Mouse (Mus musculus): ENCODE measurements around the gene Cd160. TPM values are rescaled to one million over a fixed set of nuclear protein-coding genes. Genes with fewer than 3 reads are reported as not detected.

Gene Cd160
- total and polyA plus RNA-seq, 3 experiments: 0.04 to 0.32 TPM; not detected in 1

GRCm38 (mm10) chr3:96869091-96869490 lies 39.9 kb upstream of the Cd160 start:
- no peaks in the 10 kb centered on the region for H3K27me3 ChIP-seq (ENCODE audit: control insufficient read depth in 1 of 2, insufficient read depth in 2 of 2, low read length in 2 of 2)
- H3K36me3 ChIP-seq (ENCODE audit: control insufficient read depth in 1 of 2, insufficient read depth in 2 of 2, low read length in 2 of 2): peaks cover 0 to 24% of the 10 kb centered on the region in 2 experiments; a peak in 2 of 4 replicates
- no peak overlapping the region for H3K4me3 ChIP-seq (ENCODE audit: control insufficient read depth in 1 of 2, insufficient read depth in 1 of 2, low read depth in 2 of 2, low read length in 2 of 2)
- H3K4me1 ChIP-seq (ENCODE audit: control insufficient read depth in 1 of 2, insufficient read depth in 2 of 2, low read length in 2 of 2): no peaks in the 10 kb centered on the region
- H3K9me3 ChIP-seq (replicated peaks; ENCODE audit: insufficient read depth, low read length): no peaks in the 10 kb centered on the region
- DNase-seq (ENCODE audit: low read depth, low spot score): no peak
- no peak overlapping the region for H3K9ac ChIP-seq (ENCODE audit: control insufficient read depth, low read depth, low read length, poor library complexity, severe bottlenecking)
- no peaks in the 10 kb centered on the region for H3K79me2 ChIP-seq (ENCODE audit: control insufficient read depth, insufficient read depth, low read length, poor library complexity)
- no peak overlapping the region for H3K27ac ChIP-seq (ENCODE audit: control insufficient read depth, low read depth, low read length)
- no peak for TF ChIP-seq MAX (IDR thresholded peaks at IDR 0.05; ENCODE audit: low read length)
- TF ChIP-seq GATA1 (IDR thresholded peaks at IDR 0.05; ENCODE audit: low read depth, low read length): no peak
- TF ChIP-seq SMC3 (IDR thresholded peaks at IDR 0.05; ENCODE audit: low read depth, low read length): no peak
- no peak for TF ChIP-seq ZNF384 (IDR thresholded peaks at IDR 0.05; ENCODE audit: low read depth, low read length)
- TF ChIP-seq NRF1 (IDR thresholded peaks at IDR 0.05; ENCODE audit: insufficient read depth, low read depth, low read length, poor library complexity, severe bottlenecking): no peak
- TF ChIP-seq ETS1 (IDR thresholded peaks at IDR 0.05; ENCODE audit: low read depth, low read length): no peak
- no peak for TF ChIP-seq ZKSCAN1 (IDR thresholded peaks at IDR 0.05; ENCODE audit: low read depth, low read length)
- no peak for TF ChIP-seq POLR2AphosphoS5 (IDR thresholded peaks at IDR 0.05; ENCODE audit: borderline replicate concordance, low read depth, low read length)
- no peak for TF ChIP-seq HCFC1 (IDR thresholded peaks at IDR 0.05; ENCODE audit: low read depth, low read length)
- no peak for TF ChIP-seq TCF12 (IDR thresholded peaks at IDR 0.05; ENCODE audit: low read depth, low read length)
- no peak for TF ChIP-seq CTCF (IDR thresholded peaks at IDR 0.05 in 2 of 3, conservative IDR thresholded peaks at IDR 0.05 in 1 of 3; ENCODE audit: control insufficient read depth in 1 of 3, insufficient read depth in 1 of 3, low read depth in 2 of 3, low read length in 3 of 3, poor library complexity in 1 of 3, severe bottlenecking in 1 of 3)

DNA sequence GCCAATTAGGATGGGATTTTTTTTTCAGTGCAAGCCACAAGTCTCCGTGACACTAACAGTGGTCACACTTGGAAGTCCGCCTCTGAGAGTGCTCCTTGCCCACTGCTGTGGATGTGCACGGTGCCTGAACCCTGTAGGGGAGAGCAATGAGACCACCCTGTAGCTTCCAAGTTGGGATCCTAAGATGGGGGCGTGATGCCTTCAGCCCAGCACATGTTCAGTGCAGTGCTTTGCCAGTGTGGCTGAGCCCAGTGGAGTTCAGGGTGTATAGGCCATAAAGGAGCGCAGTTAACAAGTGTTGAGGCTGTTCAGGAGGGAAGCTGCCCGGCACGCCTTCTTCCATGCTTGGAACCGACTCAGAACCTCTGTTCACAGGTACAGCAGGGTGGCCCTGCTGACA lies 39.4 kb upstream of the Cd160 start:
- TF ChIP-seq POLR2AphosphoS2 (IDR thresholded peaks at IDR 0.05; ENCODE audit: low read length) (no peak), ZC3H11A (IDR thresholded peaks at IDR 0.05; ENCODE audit: low read depth, low read length) (no peak), ELF1 (IDR thresholded peaks at IDR 0.05; ENCODE audit: low read depth, low read length) (no peak), TCF12 (IDR thresholded peaks at IDR 0.05; ENCODE audit: low read depth, low read length) (no peak), CTCF (IDR thresholded peaks at IDR 0.05 in 2 of 3, conservative IDR thresholded peaks at IDR 0.05 in 1 of 3; ENCODE audit: control insufficient read depth in 1 of 3, insufficient read depth in 1 of 3, low read depth in 2 of 3, low read length in 3 of 3, poor library complexity in 1 of 3, severe bottlenecking in 1 of 3) (no peak), KAT2A (conservative IDR thresholded peaks at IDR 0.05; ENCODE audit: low read depth, low read length) (no peak), POLR2A (IDR thresholded peaks at IDR 0.05; ENCODE audit: control insufficient read depth in 1 of 2, insufficient read depth in 1 of 2, low read depth in 1 of 2, low read length in 2 of 2, poor library complexity in 1 of 2) (no peak), USF1 (IDR thresholded peaks at IDR 0.05; ENCODE audit: low read depth, low read length) (no peak), MAX (IDR thresholded peaks at IDR 0.05; ENCODE audit: low read length) (no peak), MXI1 (IDR thresholded peaks at IDR 0.05; ENCODE audit: low read depth, low read length) (no peak), TBP (IDR thresholded peaks at IDR 0.05; ENCODE audit: low read depth, low read length) (no peak), USF2 (IDR thresholded peaks at IDR 0.05; ENCODE audit: borderline replicate concordance in 1 of 2, insufficient read depth in 1 of 2, low read depth in 1 of 2, low read length in 2 of 2) (no peak), NELFE (IDR thresholded peaks at IDR 0.05; ENCODE audit: low read depth, low read length) (no peak), SIN3A (IDR thresholded peaks at IDR 0.05; ENCODE audit: low read length) (no peak), JUND (IDR thresholded peaks at IDR 0.05; ENCODE audit: low read depth, low read length) (no peak), MAZ (IDR thresholded peaks at IDR 0.05; ENCODE audit: low read depth, low read length) (no peak), MYC (IDR thresholded peaks at IDR 0.05; ENCODE audit: low read depth, low read length) (no peak)
- no peak for DNase-seq (ENCODE audit: low read depth, low spot score)
- no peak overlapping the region for H3K9ac ChIP-seq (ENCODE audit: control insufficient read depth, low read depth, low read length, poor library complexity, severe bottlenecking)
- H3K36me3 ChIP-seq (ENCODE audit: control insufficient read depth in 1 of 2, insufficient read depth in 2 of 2, low read length in 2 of 2): peaks cover 0 to 21% of the 10 kb centered on the region in 2 experiments; a peak in 2 of 4 replicates
- no peaks in the 10 kb centered on the region for H3K79me2 ChIP-seq (ENCODE audit: control insufficient read depth, insufficient read depth, low read length, poor library complexity)
- no peaks in the 10 kb centered on the region for H3K9me3 ChIP-seq (replicated peaks; ENCODE audit: insufficient read depth, low read length)
- H3K4me3 ChIP-seq (ENCODE audit: control insufficient read depth in 1 of 2, insufficient read depth in 1 of 2, low read depth in 2 of 2, low read length in 2 of 2): no peak overlapping the region
- no peaks in the 10 kb centered on the region for H3K4me1 ChIP-seq (ENCODE audit: control insufficient read depth in 1 of 2, insufficient read depth in 2 of 2, low read length in 2 of 2)
- H3K27me3 ChIP-seq (ENCODE audit: control insufficient read depth in 1 of 2, insufficient read depth in 2 of 2, low read length in 2 of 2): no peaks in the 10 kb centered on the region
- no peak overlapping the region for H3K27ac ChIP-seq (ENCODE audit: control insufficient read depth, low read depth, low read length)
